Mouse (Mus musculus): ENCODE measurements around the gene Gbf1.

DNA sequence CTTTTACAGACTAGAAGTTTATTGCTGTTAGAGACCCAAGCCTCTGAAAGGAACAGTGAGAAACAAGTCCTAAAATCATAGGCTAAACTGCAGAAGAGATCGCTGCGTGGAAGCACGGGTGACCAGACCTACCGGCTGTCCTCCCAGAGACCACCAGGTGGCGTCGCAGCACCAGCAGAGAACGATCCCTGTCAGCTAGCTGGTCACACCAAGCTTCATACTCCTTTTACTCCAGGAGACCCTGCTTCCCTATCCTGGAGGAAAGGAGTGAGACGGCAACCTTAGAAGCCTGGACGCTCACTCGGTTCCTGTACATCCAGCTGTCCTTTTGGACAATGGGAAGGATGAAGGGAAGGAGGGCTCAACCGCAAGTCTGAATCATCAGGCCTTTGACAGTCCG is 17.0 kb upstream of the Gbf1 start:
- TF ChIP-seq CTCF (IDR thresholded peaks at IDR 0.05; ENCODE audit: low read depth, low read length) (peak; percentile 97), EP300 (IDR thresholded peaks at IDR 0.05; ENCODE audit: insufficient read depth, low read depth, low read length) (no peak), POLR2A (IDR thresholded peaks at IDR 0.05; ENCODE audit: insufficient read depth, low read length) (no peak)

Data from ES-Bruce4 (cell line).